Mouse (Mus musculus): Measurements from ENCODE around the gene Gnb1l.

DNA sequence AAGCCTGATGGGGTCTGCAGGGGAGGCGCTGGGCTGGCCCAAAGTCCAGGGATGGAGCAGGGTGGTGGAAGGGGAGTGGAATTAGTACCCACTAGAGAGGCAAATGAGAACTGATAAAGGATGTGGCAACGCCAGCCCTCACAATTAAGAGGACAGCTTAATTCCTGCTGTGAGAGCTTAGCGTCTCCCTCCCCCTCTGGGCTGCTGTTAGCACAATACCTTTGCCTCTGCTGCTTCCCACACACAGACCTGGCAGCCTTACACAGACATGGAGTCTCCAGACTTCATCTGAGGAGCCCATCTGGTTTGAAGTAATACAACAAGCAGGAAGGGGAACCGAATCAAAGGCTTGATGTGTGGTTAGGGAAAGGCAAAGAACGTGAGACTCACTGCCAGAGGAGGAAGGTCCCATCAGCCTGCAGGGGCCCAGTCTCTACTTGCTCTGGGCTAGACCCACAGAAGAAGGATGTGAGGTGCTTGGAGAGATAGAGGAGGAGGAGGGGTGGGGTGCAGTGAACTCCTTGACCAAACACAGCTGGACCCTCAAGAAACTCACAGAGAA lies 79.2 kb downstream of the Gnb1l start:
- TF ChIP-seq CTCF (IDR thresholded peaks at IDR 0.05; ENCODE audit: low read depth, low read length) (no peak), EP300 (IDR thresholded peaks at IDR 0.05; ENCODE audit: insufficient read depth, low read depth, low read length) (no peak), POLR2A (IDR thresholded peaks at IDR 0.05; ENCODE audit: insufficient read depth, low read length) (no peak)

Data from ES-Bruce4 (cell line).